ENCODE assay signal across 9 mouse cellular contexts in the genomic region with DNA sequence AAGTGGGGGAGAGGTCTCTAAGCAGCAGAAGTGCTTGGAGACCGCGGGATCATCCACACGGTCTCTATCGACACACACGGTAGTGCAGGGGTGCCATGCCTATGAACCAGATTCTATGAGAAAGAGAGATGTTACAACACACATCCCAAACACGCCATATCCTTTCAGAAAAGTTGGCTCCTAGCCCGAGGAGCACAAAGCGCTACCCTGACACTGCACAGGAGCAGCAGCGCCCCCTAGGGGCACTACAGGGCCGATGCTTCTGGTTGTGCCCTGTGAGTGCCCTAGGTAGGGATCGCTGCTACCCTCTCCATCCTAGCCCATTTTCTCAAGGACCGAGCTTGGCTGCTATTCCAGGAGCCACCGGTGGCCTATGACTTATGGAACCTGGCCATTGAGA. TPM values are rescaled to one million over a fixed set of nuclear protein-coding genes. Genes with fewer than 3 reads are reported as not detected.
DNase-seq lines count a peak whose midpoint lies in the region; ATAC-seq and TF ChIP-seq lines count a peak whose summit lies in the region.
"Had no signal": no experiment of that assay in that cellular context is flagged by ENCODE, and none has a peak within 500 bp of the region (broad histone marks: within the 10 kb centered on the region; RNA-seq: fewer than 3 reads in every experiment).

No protein-coding gene starts in this region.

- no peaks in the 10 kb centered on the region for H3K27me3 ChIP-seq in forebrain, embryonic 10.5 days (ENCODE audit: poor library complexity, severe bottlenecking)
- no peaks in the 10 kb centered on the region for H3K27me3 ChIP-seq in forebrain, embryonic 15.5 days
- H3K27me3 ChIP-seq in cerebellum, adult 2 months (ENCODE audit: control insufficient read depth, insufficient read depth, low read length): no peaks in the 10 kb centered on the region
- H3K27me3 ChIP-seq in liver, postnatal 0 days (ENCODE audit: insufficient read depth, low read length): no peaks in the 10 kb centered on the region

- H3K4me3 ChIP-seq in forebrain, embryonic 10.5 days: peak overlapping the region; percentile 11; the same call in 1 of the 2 replicates
- H3K4me3 ChIP-seq in forebrain, embryonic 15.5 days: no peak overlapping the region
- peak overlapping the region; percentile 32 for H3K4me3 ChIP-seq in cerebellum, adult 2 months (replicated peaks; ENCODE audit: insufficient read depth, low read depth, low read length)
- peak overlapping the region; percentile 17 for H3K4me3 ChIP-seq in liver, postnatal 0 days (ENCODE audit: low read depth, low read length)

- TF ChIP-seq EP300 in liver, postnatal 0 days (IDR thresholded peaks at IDR 0.05; ENCODE audit: low read depth): no peak

- peaks cover 8% of the 10 kb centered on the region; the same call in 1 of the 2 replicates for H3K4me1 ChIP-seq in forebrain, embryonic 10.5 days
- 0 out of 2 replicates have a peak, but pooled peaks cover 4% of the 10 kb centered on the region for H3K4me1 ChIP-seq in forebrain, embryonic 15.5 days
- H3K4me1 ChIP-seq in cerebellum, adult 2 months (ENCODE audit: control insufficient read depth, insufficient read depth, low read length): no peaks in the 10 kb centered on the region; the same call in 1 of the 2 replicates
- H3K4me1 ChIP-seq in liver, postnatal 0 days (ENCODE audit: insufficient read depth): peaks cover 5% of the 10 kb centered on the region; the same call in 1 of the 2 replicates

- WGBS in forebrain, embryonic 10.5 days: 44% methylated on average over 13 of the region's 13 CpGs
- WGBS in forebrain, embryonic 15.5 days: 36% methylated on average over 13 of the region's 13 CpGs
- 21% methylated on average over 13 of the region's 13 CpGs for WGBS in cerebellum, adult 2 months
- 21% methylated on average over 13 of the region's 13 CpGs for WGBS in liver, postnatal 0 days (ENCODE audit: insufficient replicate concordance)

- no peaks in the 10 kb centered on the region for H3K9me3 ChIP-seq in forebrain, embryonic 10.5 days
- no peaks in the 10 kb centered on the region for H3K9me3 ChIP-seq in forebrain, embryonic 15.5 days
- H3K9me3 ChIP-seq in liver, postnatal 0 days (ENCODE audit: low read length): no peaks in the 10 kb centered on the region

- peak; percentile 56; the same call in 1 of the 2 replicates for TF ChIP-seq CTCF in cerebellum, adult 2 months (IDR thresholded peaks at IDR 0.05; ENCODE audit: borderline replicate concordance, insufficient read depth, low read depth, low read length)
- TF ChIP-seq CTCF in liver, postnatal 0 days (IDR thresholded peaks at IDR 0.05; ENCODE audit: low read depth): peak; percentile 95

- H3K36me3 ChIP-seq in forebrain, embryonic 10.5 days (replicated peaks): no peaks in the 10 kb centered on the region
- H3K36me3 ChIP-seq in forebrain, embryonic 15.5 days: no peaks in the 10 kb centered on the region
- no peaks in the 10 kb centered on the region for H3K36me3 ChIP-seq in liver, postnatal 0 days (replicated peaks; ENCODE audit: insufficient read depth, low read length)

- no peak overlapping the region for H3K9ac ChIP-seq in forebrain, embryonic 15.5 days (replicated peaks)
- 0 out of 2 replicates have a peak overlapping the region, but pooled peaks have one; percentile 23 for H3K9ac ChIP-seq in liver, postnatal 0 days (replicated peaks)

- no peak for ATAC-seq in forebrain, embryonic 15.5 days (replicated peaks)
- ATAC-seq in liver, postnatal 0 days: peak; percentile 91

- H3K27ac ChIP-seq in forebrain, embryonic 10.5 days: peak overlapping the region; percentile 26; the same call in 1 of the 2 replicates
- H3K27ac ChIP-seq in forebrain, embryonic 15.5 days (replicated peaks): no peak overlapping the region
- no peak overlapping the region for H3K27ac ChIP-seq in cerebellum, adult 2 months (ENCODE audit: insufficient read depth, low read length)
- no peak overlapping the region for H3K27ac ChIP-seq in liver, postnatal 0 days (ENCODE audit: low read depth)

- DNase-seq in forebrain, embryonic 10.5 days (ENCODE audit: extremely low spot score, low spot score): peak; percentile 34
- DNase-seq in Muller cell, postnatal 12 days (ENCODE audit: inconsistent ontology term): peak; percentile 21
- peak; percentile 27 to 38 for DNase-seq in cerebellum, adult 2 months
- peak; percentile 58 for DNase-seq in gastrocnemius, postnatal 10 days
- peak; percentile 45 for DNase-seq in kidney, adult 9 months
- DNase-seq in liver, postnatal 0 days: peak; percentile 87
- DNase-seq in retina, postnatal 1 day: peak; percentile 74

- H3K4me2 ChIP-seq in forebrain, embryonic 15.5 days (replicated peaks): no peak overlapping the region
- peak overlapping the region; percentile 67 for H3K4me2 ChIP-seq in liver, postnatal 0 days (ENCODE audit: low read depth, low read length)

- TF ChIP-seq POLR2A in cerebellum, adult 2 months (IDR thresholded peaks at IDR 0.05; ENCODE audit: borderline replicate concordance, insufficient read depth, low read length): no peak

RNA-seq across cellular contexts. Expression of a gene that starts 21.8 kb away (rescaled TPM):
- polyA plus RNA-seq in forebrain, embryonic 10.5 days (2016; fragmentation: Nextera tagmentation; extraction: Ambion mirVana): 644 and 705 TPM in 2 replicates
- polyA plus RNA-seq in forebrain, embryonic 15.5 days (2015; fragmentation: Nextera tagmentation; extraction: Ambion mirVana): 208 and 227 TPM in 2 replicates
- 105 and 134 TPM in 2 replicates for polyA plus RNA-seq in cerebellum, adult 2 months (2012; rRNA removed)
- total RNA-seq in gastrocnemius, postnatal 10 days (2021): 100 to 1,000 TPM; 143 to 165 TPM
- 169 and 175 TPM in 2 replicates for polyA plus RNA-seq in liver, postnatal 0 days (2015; fragmentation: Nextera tagmentation; extraction: Ambion mirVana)

RNA-seq across cellular contexts. Expression of a gene that starts 45.0 kb away (rescaled TPM):
- 0.17 and 0.27 TPM in 2 replicates for polyA plus RNA-seq in forebrain, embryonic 10.5 days (2016; fragmentation: Nextera tagmentation; extraction: Ambion mirVana)
- polyA plus RNA-seq in forebrain, embryonic 15.5 days (2015; fragmentation: Nextera tagmentation; extraction: Ambion mirVana): 0.18 TPM in 1 of 2 replicates, not detected in the other
- polyA plus RNA-seq in cerebellum, adult 2 months (2012; rRNA removed): 1.6 and 1.8 TPM in 2 replicates
- not detected for total RNA-seq in gastrocnemius, postnatal 10 days (2021)
- polyA plus RNA-seq in liver, postnatal 0 days (2015; fragmentation: Nextera tagmentation; extraction: Ambion mirVana): not detected in 2 replicates

RNA-seq across cellular contexts. Expression of a gene that starts 45.1 kb away (rescaled TPM):
- polyA plus RNA-seq in forebrain, embryonic 10.5 days (2016; fragmentation: Nextera tagmentation; extraction: Ambion mirVana): not detected in 2 replicates
- not detected in 2 replicates for polyA plus RNA-seq in forebrain, embryonic 15.5 days (2015; fragmentation: Nextera tagmentation; extraction: Ambion mirVana)
- not detected in 2 replicates for polyA plus RNA-seq in cerebellum, adult 2 months (2012; rRNA removed)
- total RNA-seq in gastrocnemius, postnatal 10 days (2021): not detected
- polyA plus RNA-seq in liver, postnatal 0 days (2015; fragmentation: Nextera tagmentation; extraction: Ambion mirVana): not detected in 2 replicates
- total RNA-seq: left cerebral cortex, adult 8-10 months had no signal

Comparison
In these comparisons a context has a peak if more than half of its experiments do, and no peak if none do; other contexts are left out.
1. DNase-seq: peak in every context shown above with its lines; median percentile 87 in liver, postnatal 0 days; 74 in retina, postnatal 1 day; 58 in gastrocnemius, postnatal 10 days; 45 in kidney, adult 9 months; 34 in forebrain, embryonic 10.5 days; 32 in cerebellum, adult 2 months; 21 in Muller cell, postnatal 12 days.